Mouse (Mus musculus) MEL (cell line): ENCODE measurements around the gene Plekha7. TPM values are rescaled to one million over a fixed set of nuclear protein-coding genes. Genes with fewer than 3 reads are reported as not detected.

Experiments used
- DNase-seq: peaks from one replicate; pipeline ENCODE4 v3.0.0; 2011; ENCODE audit warnings: low read depth, low spot score
- H3K27ac ChIP-seq: 2 replicates; pipeline ENCODE4 v1.5.1; 2012; ENCODE audit warnings: low read depth, mild to moderate bottlenecking, control low read depth, low read length, moderate library complexity; ENCODE audit not compliant: control insufficient read depth
- H3K27me3 ChIP-seq, 2 experiments: fragments of 150-350 bp in 1 of 2; sonication (generic) in 1 of 2; 2 replicates each; pipeline ENCODE4 v1.6.1; 2012; ENCODE audit warnings: low read length in 2 of 2, mild to moderate bottlenecking in 2 of 2, improper control_type of control experiment in 1 of 2, moderate library complexity in 1 of 2; ENCODE audit not compliant: insufficient read depth in 2 of 2, control insufficient read depth in 1 of 2
- H3K36me3 ChIP-seq, 2 experiments: 2 replicates each; pipeline ENCODE4 v1.6.1; 2012 to 2014; ENCODE audit warnings: low read length in 2 of 2, improper control_type of control experiment in 1 of 2, inconsistent platforms in 1 of 2, mild to moderate bottlenecking in 1 of 2; ENCODE audit not compliant: insufficient read depth in 2 of 2, control insufficient read depth in 1 of 2
- H3K4me1 ChIP-seq, 2 experiments: fragments of 150-350 bp in 1 of 2; sonication (generic) in 1 of 2; 2 replicates each; pipeline ENCODE4 v1.6.1; 2012; ENCODE audit warnings: low read length in 2 of 2, improper control_type of control experiment in 1 of 2, mild to moderate bottlenecking in 1 of 2; ENCODE audit not compliant: insufficient read depth in 2 of 2, control insufficient read depth in 1 of 2
- H3K4me3 ChIP-seq, 2 experiments: fragments of 150-350 bp in 1 of 2; sonication (generic) in 1 of 2; 2 replicates each; pipeline ENCODE4 v1.5.1; 2012; ENCODE audit warnings: low read depth in 2 of 2, low read length in 2 of 2, mild to moderate bottlenecking in 2 of 2, moderate library complexity in 2 of 2, control low read depth in 1 of 2, improper control_type of control experiment in 1 of 2; ENCODE audit not compliant: control insufficient read depth in 1 of 2, insufficient read depth in 1 of 2
- H3K79me2 ChIP-seq: 2 replicates; pipeline ENCODE4 v1.6.1; 2012; ENCODE audit warnings: mild to moderate bottlenecking, low read length, moderate library complexity; ENCODE audit not compliant: control insufficient read depth, poor library complexity, insufficient read depth
- H3K9ac ChIP-seq: 2 replicates; pipeline ENCODE4 v1.6.1; 2012; ENCODE audit warnings: low read depth, mild to moderate bottlenecking, control low read depth, low read length, moderate library complexity; ENCODE audit not compliant: control insufficient read depth, poor library complexity, severe bottlenecking
- H3K9me3 ChIP-seq: fragments of 150-350 bp; sonication (generic); replicated peaks from 2 replicates; pipeline ENCODE4 v1.6.1; 2012; ENCODE audit warnings: mild to moderate bottlenecking, low read length, improper control_type of control experiment, moderate library complexity; ENCODE audit not compliant: insufficient read depth
- CTCF ChIP-seq, 3 experiments: IDR thresholded peaks in 2 of 3; conservative IDR thresholded peaks in 1 of 3; 2 replicates each; pipeline ENCODE4 v1.5.1; 2011 to 2012; ENCODE audit warnings: low read length in 3 of 3, low read depth in 2 of 3, mild to moderate bottlenecking in 2 of 3, improper control_type of control experiment in 1 of 3, inconsistent platforms in 1 of 3, mixed read lengths in 1 of 3, moderate library complexity in 1 of 3; ENCODE audit not compliant: control insufficient read depth in 1 of 3, insufficient read depth in 1 of 3, poor library complexity in 1 of 3, severe bottlenecking in 1 of 3
- ELF1 ChIP-seq: IDR thresholded peaks from 2 replicates; pipeline ENCODE4 v1.6.1; 2014; ENCODE audit warnings: low read depth, mild to moderate bottlenecking, inconsistent platforms, low read length, improper control_type of control experiment, moderate library complexity
- JUND ChIP-seq: IDR thresholded peaks from 2 replicates; pipeline ENCODE4 v1.6.1; 2011; ENCODE audit warnings: low read depth, mild to moderate bottlenecking, improper control_type of control experiment, low read length
- MAFK ChIP-seq: IDR thresholded peaks from 2 replicates; pipeline ENCODE4 v1.6.1; 2011; ENCODE audit warnings: low read depth, mild to moderate bottlenecking, low read length, improper control_type of control experiment, borderline replicate concordance
- MEF2A ChIP-seq: IDR thresholded peaks from 2 replicates; pipeline ENCODE4 v1.6.1; 2014; ENCODE audit warnings: low read depth, mild to moderate bottlenecking, inconsistent platforms, low read length, improper control_type of control experiment; ENCODE audit not compliant: poor library complexity, insufficient replicate concordance, severe bottlenecking; ENCODE audit errors: extremely low read depth
- MXI1 ChIP-seq: IDR thresholded peaks from 2 replicates; pipeline ENCODE4 v1.6.1; 2011; ENCODE audit warnings: mild to moderate bottlenecking, low read depth, low read length, improper control_type of control experiment
- MYB ChIP-seq: IDR thresholded peaks from 2 replicates; pipeline ENCODE4 v1.6.1; 2011; ENCODE audit warnings: mild to moderate bottlenecking, low read depth, low read length, improper control_type of control experiment
- NELFE ChIP-seq: IDR thresholded peaks from 2 replicates; pipeline ENCODE4 v1.6.1; 2011; ENCODE audit warnings: low read depth, low read length, improper control_type of control experiment
- NRF1 ChIP-seq: IDR thresholded peaks from 2 replicates; pipeline ENCODE4 v1.6.1; 2014; ENCODE audit warnings: low read depth, mild to moderate bottlenecking, inconsistent platforms, low read length, improper control_type of control experiment, moderate library complexity; ENCODE audit not compliant: poor library complexity, insufficient read depth, severe bottlenecking
- POLR2A ChIP-seq, 2 experiments: IDR thresholded peaks; 2 replicates each; pipeline ENCODE4 v1.6.1; 2011 to 2012; ENCODE audit warnings: low read length in 2 of 2, mild to moderate bottlenecking in 2 of 2, control low read depth in 1 of 2, improper control_type of control experiment in 1 of 2, low read depth in 1 of 2, moderate library complexity in 1 of 2; ENCODE audit not compliant: control insufficient read depth in 1 of 2, insufficient read depth in 1 of 2, poor library complexity in 1 of 2
- POLR2AphosphoS2 ChIP-seq: IDR thresholded peaks from 2 replicates; pipeline ENCODE4 v1.6.1; 2011; ENCODE audit warnings: low read length, improper control_type of control experiment
- POLR2AphosphoS5 ChIP-seq: IDR thresholded peaks from 2 replicates; pipeline ENCODE4 v1.6.1; 2012; ENCODE audit warnings: low read depth, borderline replicate concordance, mild to moderate bottlenecking, inconsistent platforms, low read length, moderate library complexity, mixed read lengths
- SIN3A ChIP-seq: IDR thresholded peaks from 2 replicates; pipeline ENCODE4 v1.6.1; 2012; ENCODE audit warnings: low read length, improper control_type of control experiment, inconsistent platforms
- SMC3 ChIP-seq: IDR thresholded peaks from 2 replicates; pipeline ENCODE4 v1.6.1; 2011; ENCODE audit warnings: low read depth, low read length, improper control_type of control experiment
- TBP ChIP-seq: IDR thresholded peaks from 2 replicates; pipeline ENCODE4 v1.8.0; 2011; ENCODE audit warnings: low read depth, low read length, improper control_type of control experiment
- USF2 ChIP-seq, 2 experiments: IDR thresholded peaks; 2 replicates each; pipeline ENCODE4 v1.6.1; 2011 to 2012; ENCODE audit warnings: improper control_type of control experiment in 2 of 2, low read length in 2 of 2, borderline replicate concordance in 1 of 2, inconsistent platforms in 1 of 2, low read depth in 1 of 2, mild to moderate bottlenecking in 1 of 2; ENCODE audit not compliant: insufficient read depth in 1 of 2
- ZC3H11A ChIP-seq: IDR thresholded peaks from 2 replicates; pipeline ENCODE4 v1.6.1; 2012; ENCODE audit warnings: low read depth, mild to moderate bottlenecking, inconsistent platforms, low read length, improper control_type of control experiment
- ZMIZ1 ChIP-seq: IDR thresholded peaks from 2 replicates; pipeline ENCODE4 v1.6.1; 2012; ENCODE audit warnings: low read depth, mild to moderate bottlenecking, inconsistent platforms, low read length, improper control_type of control experiment, moderate library complexity
- ZNF384 ChIP-seq: IDR thresholded peaks from 2 replicates; pipeline ENCODE4 v1.6.1; 2012; ENCODE audit warnings: low read depth, mild to moderate bottlenecking, inconsistent platforms, low read length, improper control_type of control experiment
- polyA plus RNA-seq, 2 experiments: library from polyadenylated mRNA; stranded (reverse) in 1 of 2; unstranded in 1 of 2; fragments of >175 nt in 1 of 2; fragments of >200 nt in 1 of 2; gene quantifications; 2 replicates each; pipeline versions ENCODE4 v1.2.1 to v1.2.4; 2012; ENCODE audit warnings: low replicate concordance in 2 of 2, low read depth in 1 of 2; ENCODE audit not compliant: insufficient read length in 2 of 2, insufficient read depth in 1 of 2, missing spikeins in 1 of 2
- total RNA-seq: library from RNA; depleted of rRNA; stranded (reverse); fragments of 300-350 nt; gene quantifications from 2 replicates; pipeline ENCODE4 v1.2.3, GENCODE M21; 2012

The Plekha7 gene
- total and polyA plus RNA-seq, 3 experiments: 4.4 to 14.5 TPM; not detected in 1

GRCm38 (mm10) chr7:116328777-116329176 lies 20.6 kb upstream of the Plekha7 start:
- TF ChIP-seq SMC3: no peak
- 0 out of 2 replicates have a peak, but pooled peaks have one; percentile 30 for TF ChIP-seq ZMIZ1
- no peak for TF ChIP-seq NELFE
- TF ChIP-seq MEF2A: no peak
- TF ChIP-seq ZC3H11A: no peak
- no peak for TF ChIP-seq NRF1
- TF ChIP-seq ZNF384: no peak
- TF ChIP-seq POLR2A (IDR thresholded peaks at IDR 0.05; ENCODE audit: control insufficient read depth in 1 of 2, insufficient read depth in 1 of 2, low read depth in 1 of 2, low read length in 2 of 2, poor library complexity in 1 of 2): peak in 1 of 2 experiments; percentile 45; a peak in 1 of 4 replicates
- no peak for TF ChIP-seq TBP
- TF ChIP-seq MXI1: 0 out of 2 replicates have a peak, but pooled peaks have one; percentile 25
- peak; percentile 55 for TF ChIP-seq POLR2AphosphoS2
- TF ChIP-seq MAFK: no peak
- TF ChIP-seq ELF1: no peak
- TF ChIP-seq JUND: no peak
- no peak for TF ChIP-seq MYB
- 0 out of 2 replicates have a peak, but pooled peaks have one; percentile 24 for TF ChIP-seq SIN3A
- no peak for TF ChIP-seq CTCF (IDR thresholded peaks at IDR 0.05 in 2 of 3, conservative IDR thresholded peaks at IDR 0.05 in 1 of 3; ENCODE audit: control insufficient read depth in 1 of 3, insufficient read depth in 1 of 3, low read depth in 2 of 3, low read length in 3 of 3, poor library complexity in 1 of 3, severe bottlenecking in 1 of 3)
- no peak for TF ChIP-seq POLR2AphosphoS5
- no peak for TF ChIP-seq USF2 (IDR thresholded peaks at IDR 0.05; ENCODE audit: borderline replicate concordance in 1 of 2, insufficient read depth in 1 of 2, low read depth in 1 of 2, low read length in 2 of 2)
- H3K36me3 ChIP-seq: peaks cover 13 to 17% of the 10 kb centered on the region in 2 experiments
- H3K9ac ChIP-seq: no peak overlapping the region
- no peak overlapping the region for H3K4me3 ChIP-seq
- no peaks in the 10 kb centered on the region for H3K27me3 ChIP-seq
- H3K27ac ChIP-seq: no peak overlapping the region
- no peaks in the 10 kb centered on the region for H3K9me3 ChIP-seq
- H3K4me1 ChIP-seq: peaks cover 0 to 4% of the 10 kb centered on the region in 2 experiments; a peak in 1 of 4 replicates
- DNase-seq: peak; percentile 55
- peaks cover 14% of the 10 kb centered on the region for H3K79me2 ChIP-seq

DNA sequence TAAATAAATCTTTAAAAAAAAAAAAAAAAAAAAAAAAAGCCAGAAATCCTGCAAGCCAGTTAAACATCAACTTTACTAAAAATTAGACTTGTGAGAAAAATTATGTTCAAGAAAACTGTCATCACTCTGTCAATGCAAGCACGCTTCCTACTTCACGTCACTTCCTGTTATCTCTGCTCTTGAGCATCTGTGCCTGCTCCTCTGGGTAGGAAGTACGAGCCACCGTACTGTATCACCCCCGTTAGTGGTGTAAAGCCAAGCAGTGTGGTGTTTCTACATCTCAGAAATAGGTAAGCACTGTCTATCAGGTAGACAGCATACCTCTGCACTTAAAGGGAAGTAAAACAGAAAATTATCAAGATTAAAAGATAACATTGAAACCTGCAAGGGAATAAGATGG lies 19.7 kb upstream of the Plekha7 start:
- TF ChIP-seq USF2 (IDR thresholded peaks at IDR 0.05; ENCODE audit: borderline replicate concordance in 1 of 2, insufficient read depth in 1 of 2, low read depth in 1 of 2, low read length in 2 of 2) (no peak), ELF1 (peak; percentile 35; the same call in 1 of the 2 replicates)
- DNase-seq: peak; percentile 66

More for the DNA sequence above, 19.7 kb upstream of the Plekha7 start:
- peaks cover 8 to 17% of the 10 kb centered on the region in 2 experiments for H3K36me3 ChIP-seq
- H3K9ac ChIP-seq: no peak overlapping the region
- H3K4me3 ChIP-seq: no peak overlapping the region
- no peaks in the 10 kb centered on the region for H3K27me3 ChIP-seq
- peaks cover 6% of the 10 kb centered on the region for H3K79me2 ChIP-seq
- H3K4me1 ChIP-seq: peaks cover 0 to 4% of the 10 kb centered on the region in 2 experiments; a peak in 1 of 4 replicates
- no peak overlapping the region for H3K27ac ChIP-seq
- no peaks in the 10 kb centered on the region for H3K9me3 ChIP-seq
